Mouse (Mus musculus): ENCODE results near the gene Gm813. TPM values are rescaled to one million over a fixed set of nuclear protein-coding genes. Genes with fewer than 3 reads are reported as not detected.
"Not testable (repeated sequence)": the region's sequence is repeated elsewhere in the genome, so short reads cannot be mapped to it uniquely, and the experiment has no call there.

Gene Gm813
- polyA plus RNA-seq (2014; fragmentation: Nextera tagmentation; extraction: Ambion mirVana): not detected in 2 replicates

DNA sequence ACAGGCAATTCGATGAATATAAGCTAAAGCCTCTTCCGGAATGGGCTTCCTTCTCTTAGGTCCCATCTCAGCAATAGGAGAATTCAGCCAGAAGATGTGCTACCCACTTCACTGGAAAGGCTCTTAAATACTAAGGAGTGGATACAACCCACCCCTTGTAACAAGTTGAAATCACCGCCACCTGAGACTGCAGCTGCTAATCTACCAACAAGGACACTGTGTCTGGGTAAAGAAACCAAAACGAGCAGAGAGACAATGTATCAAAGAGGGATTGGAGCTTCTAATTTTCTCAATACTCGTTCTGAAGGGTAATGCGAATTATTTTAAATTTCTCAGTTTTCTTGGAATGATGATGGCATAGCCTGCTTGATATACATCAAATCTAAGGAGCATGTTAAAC lies at the start of gene Gm813:
TSS of gene Gm813 (minus strand) at position 101 of the 400 bp plus-strand sequence.
- no peak within 1 kb of the TSS for H3K4me3 ChIP-seq (ENCODE audit: low read depth, low read length)
- no peak within 1 kb of the TSS for H3K4me2 ChIP-seq (ENCODE audit: low read depth, severe bottlenecking)
- DNase-seq (ENCODE audit: low spot score): no peak
- no peak within 1 kb of the TSS for H3K9ac ChIP-seq (ENCODE audit: low read length)
- no peaks in the 10 kb centered on the region for H3K36me3 ChIP-seq (ENCODE audit: control insufficient read depth, insufficient read depth, low read length)
- 89% methylated on average over 6 of the region's 6 CpGs for WGBS
- no peaks in the 10 kb centered on the region for H3K4me1 ChIP-seq (ENCODE audit: control insufficient read depth, insufficient read depth, low read length)
- ATAC-seq (ENCODE audit: insufficient number of reproducible peaks, low FRiP score, low TSS enrichment, low read depth): no peak
- H3K27ac ChIP-seq (replicated peaks; ENCODE audit: low read depth, low read length): no peak within 1 kb of the TSS
- H3K27me3 ChIP-seq (ENCODE audit: control insufficient read depth, insufficient read depth, low read length): no peaks in the 10 kb centered on the region
- H3K9me3 ChIP-seq (ENCODE audit: control insufficient read depth, low read length): no peaks in the 10 kb centered on the region

DNA sequence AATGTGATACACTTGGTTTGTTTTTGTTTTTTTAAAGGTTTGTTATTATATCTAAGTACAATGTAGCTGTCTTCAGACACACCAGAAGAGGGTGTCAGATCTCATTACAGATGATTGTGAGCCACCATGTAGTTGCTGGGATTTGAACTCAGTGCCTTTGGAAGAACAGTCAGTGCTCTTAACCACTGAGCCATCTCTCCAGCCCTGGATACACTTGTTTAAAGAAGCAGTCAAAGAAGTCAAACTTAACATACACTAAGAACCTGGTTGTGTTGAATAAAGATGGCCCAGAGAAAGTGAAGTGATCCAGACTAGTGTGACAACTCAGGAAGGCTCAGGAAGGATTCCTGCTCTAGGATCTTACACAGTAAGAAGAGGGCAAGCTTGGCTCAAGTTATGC lies 48.4 kb upstream of the Gm813 start:
- not testable (repeated sequence) for H3K9me3 ChIP-seq (ENCODE audit: control insufficient read depth, low read length); H3K36me3 ChIP-seq (ENCODE audit: control insufficient read depth, insufficient read depth, low read length); H3K9ac ChIP-seq (ENCODE audit: low read length); ATAC-seq (ENCODE audit: insufficient number of reproducible peaks, low FRiP score, low TSS enrichment, low read depth); DNase-seq (ENCODE audit: low spot score); H3K27me3 ChIP-seq (ENCODE audit: control insufficient read depth, insufficient read depth, low read length); H3K4me1 ChIP-seq (ENCODE audit: control insufficient read depth, insufficient read depth, low read length); H3K27ac ChIP-seq (replicated peaks; ENCODE audit: low read depth, low read length); H3K4me3 ChIP-seq (ENCODE audit: low read depth, low read length); H3K4me2 ChIP-seq (ENCODE audit: low read depth, severe bottlenecking)

DNA sequence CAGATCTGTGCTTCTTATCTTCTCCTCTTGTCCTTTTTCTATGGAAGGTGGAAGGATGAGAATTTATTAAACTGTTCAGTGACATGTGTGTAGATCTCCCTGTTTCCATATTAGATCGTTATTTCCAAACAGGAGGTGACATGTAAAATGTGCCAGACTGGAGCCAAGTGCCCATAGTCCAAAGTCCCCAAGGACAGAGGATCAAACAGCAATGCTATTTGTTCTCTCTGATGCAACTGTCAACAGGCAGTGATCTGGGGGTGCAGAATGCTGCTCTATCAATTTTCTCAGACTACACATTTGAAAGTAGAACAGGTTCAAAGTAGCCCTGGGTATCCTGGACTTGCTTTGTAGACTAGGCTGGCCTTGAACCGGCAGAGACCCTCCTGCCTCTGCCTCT lies 47.0 kb upstream of the Gm813 start:
- ATAC-seq (ENCODE audit: insufficient number of reproducible peaks, low FRiP score, low TSS enrichment, low read depth) (no peak), DNase-seq (ENCODE audit: low spot score) (peak; percentile 14)
- no peaks in the 10 kb centered on the region for H3K9me3 ChIP-seq (ENCODE audit: control insufficient read depth, low read length)
- no peak overlapping the region for H3K27ac ChIP-seq (replicated peaks; ENCODE audit: low read depth, low read length)
- H3K27me3 ChIP-seq (ENCODE audit: control insufficient read depth, insufficient read depth, low read length): no peaks in the 10 kb centered on the region
- no peak overlapping the region for H3K9ac ChIP-seq (ENCODE audit: low read length)
- no peak overlapping the region for H3K4me2 ChIP-seq (ENCODE audit: low read depth, severe bottlenecking)
- WGBS: 87% methylated on average over 2 of the region's 2 CpGs
- no peaks in the 10 kb centered on the region for H3K36me3 ChIP-seq (ENCODE audit: control insufficient read depth, insufficient read depth, low read length)
- no peak overlapping the region for H3K4me3 ChIP-seq (ENCODE audit: low read depth, low read length)
- H3K4me1 ChIP-seq (ENCODE audit: control insufficient read depth, insufficient read depth, low read length): no peaks in the 10 kb centered on the region

DNA sequence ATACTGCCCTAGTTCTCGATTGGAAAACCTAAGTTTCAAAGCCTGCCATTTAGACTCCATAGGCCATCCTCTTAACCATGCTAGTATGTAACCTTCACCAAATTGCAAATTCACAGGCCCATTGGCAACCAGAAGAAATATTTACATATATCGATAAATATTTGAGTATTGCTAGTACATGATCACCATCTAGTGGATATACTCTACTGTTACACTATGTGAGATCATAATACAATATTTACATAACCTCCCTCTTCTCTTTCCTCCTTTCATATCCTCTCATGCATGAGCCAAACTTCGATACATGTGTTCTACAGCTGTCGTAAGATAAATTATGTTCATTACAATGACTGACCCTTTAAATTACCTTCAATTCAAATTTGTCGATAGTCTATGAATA lies 46.2 kb upstream of the Gm813 start:
- Histone ChIP-seq H3K4me1 (ENCODE audit: control insufficient read depth, insufficient read depth, low read length) (no peaks in the 10 kb centered on the region), H3K4me2 (ENCODE audit: low read depth, severe bottlenecking) (no peak overlapping the region), H3K36me3 (ENCODE audit: control insufficient read depth, insufficient read depth, low read length) (no peaks in the 10 kb centered on the region), H3K27me3 (ENCODE audit: control insufficient read depth, insufficient read depth, low read length) (no peaks in the 10 kb centered on the region), H3K9ac (ENCODE audit: low read length) (no peak overlapping the region), H3K9me3 (ENCODE audit: control insufficient read depth, low read length) (no peaks in the 10 kb centered on the region), H3K4me3 (ENCODE audit: low read depth, low read length) (no peak overlapping the region), H3K27ac (replicated peaks; ENCODE audit: low read depth, low read length) (no peak overlapping the region)
- WGBS: 81% methylated on average over 5 of the region's 5 CpGs
- DNase-seq (ENCODE audit: low spot score): no peak
- ATAC-seq (ENCODE audit: insufficient number of reproducible peaks, low FRiP score, low TSS enrichment, low read depth): no peak

- DNase-seq (ENCODE audit: low spot score) (no peak), ATAC-seq (ENCODE audit: insufficient number of reproducible peaks, low FRiP score, low TSS enrichment, low read depth) (no peak)
- no peak overlapping the region for H3K27ac ChIP-seq (replicated peaks; ENCODE audit: low read depth, low read length)
- no peak overlapping the region for H3K9ac ChIP-seq (ENCODE audit: low read length)
- no peak overlapping the region for H3K4me3 ChIP-seq (ENCODE audit: low read depth, low read length)
- no peaks in the 10 kb centered on the region for H3K36me3 ChIP-seq (ENCODE audit: control insufficient read depth, insufficient read depth, low read length)
- H3K4me1 ChIP-seq (ENCODE audit: control insufficient read depth, insufficient read depth, low read length): no peaks in the 10 kb centered on the region
- no peaks in the 10 kb centered on the region for H3K27me3 ChIP-seq (ENCODE audit: control insufficient read depth, insufficient read depth, low read length)
- no peak overlapping the region for H3K4me2 ChIP-seq (ENCODE audit: low read depth, severe bottlenecking)
- no peaks in the 10 kb centered on the region for H3K9me3 ChIP-seq (ENCODE audit: control insufficient read depth, low read length)
Observed at GRCm38 (mm10) chr16:58662287-58662791, 45.6 kb upstream of the Gm813 start.

- Histone ChIP-seq H3K9ac (ENCODE audit: low read length) (no peak overlapping the region), H3K4me3 (ENCODE audit: low read depth, low read length) (no peak overlapping the region), H3K4me2 (ENCODE audit: low read depth, severe bottlenecking) (no peak overlapping the region), H3K36me3 (ENCODE audit: control insufficient read depth, insufficient read depth, low read length) (no peaks in the 10 kb centered on the region), H3K4me1 (ENCODE audit: control insufficient read depth, insufficient read depth, low read length) (no peaks in the 10 kb centered on the region), H3K27ac (replicated peaks; ENCODE audit: low read depth, low read length) (no peak overlapping the region), H3K27me3 (ENCODE audit: control insufficient read depth, insufficient read depth, low read length) (no peaks in the 10 kb centered on the region), H3K9me3 (ENCODE audit: control insufficient read depth, low read length) (no peaks in the 10 kb centered on the region)
- DNase-seq (ENCODE audit: low spot score): no peak
- ATAC-seq (ENCODE audit: insufficient number of reproducible peaks, low FRiP score, low TSS enrichment, low read depth): no peak
- 75% methylated on average over 5 of the region's 5 CpGs for WGBS
Observed at GRCm38 (mm10) chr16:58661826-58662225, 45.0 kb upstream of the Gm813 start.

- DNase-seq (ENCODE audit: low spot score): no peak
- no peaks in the 10 kb centered on the region for H3K27me3 ChIP-seq (ENCODE audit: control insufficient read depth, insufficient read depth, low read length)
- no peak overlapping the region for H3K9ac ChIP-seq (ENCODE audit: low read length)
- H3K4me1 ChIP-seq (ENCODE audit: control insufficient read depth, insufficient read depth, low read length): no peaks in the 10 kb centered on the region
- no peaks in the 10 kb centered on the region for H3K36me3 ChIP-seq (ENCODE audit: control insufficient read depth, insufficient read depth, low read length)
- no peak overlapping the region for H3K4me2 ChIP-seq (ENCODE audit: low read depth, severe bottlenecking)
- H3K4me3 ChIP-seq (ENCODE audit: low read depth, low read length): no peak overlapping the region
- WGBS: 87% methylated on average over 6 of the region's 6 CpGs
- H3K27ac ChIP-seq (replicated peaks; ENCODE audit: low read depth, low read length): no peak overlapping the region
- no peak for ATAC-seq (ENCODE audit: insufficient number of reproducible peaks, low FRiP score, low TSS enrichment, low read depth)
- H3K9me3 ChIP-seq (ENCODE audit: control insufficient read depth, low read length): no peaks in the 10 kb centered on the region
Observed at GRCm38 (mm10) chr16:58658668-58659067, 41.9 kb upstream of the Gm813 start.

DNA sequence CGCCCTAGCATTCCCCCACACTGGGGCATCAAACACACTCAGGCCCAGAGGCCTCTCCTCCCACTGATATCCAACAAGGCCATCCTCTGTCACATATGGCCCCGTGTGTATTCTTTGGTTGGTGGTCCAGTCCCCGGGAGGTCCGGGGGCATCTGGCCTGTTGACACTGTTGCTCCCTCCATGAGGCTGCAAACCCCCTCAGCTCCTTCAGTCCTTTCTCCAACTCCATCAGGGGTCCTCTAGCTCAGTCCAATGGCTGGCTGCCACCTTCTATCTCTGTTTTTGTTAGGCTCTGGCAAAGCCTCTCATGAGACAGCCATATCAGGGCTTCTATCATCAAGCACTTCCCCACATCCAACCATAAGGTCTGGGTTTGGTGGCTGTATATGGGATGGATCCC lies 39.7 kb upstream of the Gm813 start:
- DNase-seq (ENCODE audit: low spot score) (no peak), ATAC-seq (ENCODE audit: insufficient number of reproducible peaks, low FRiP score, low TSS enrichment, low read depth) (no peak)
- no peaks in the 10 kb centered on the region for H3K27me3 ChIP-seq (ENCODE audit: control insufficient read depth, insufficient read depth, low read length)
- no peaks in the 10 kb centered on the region for H3K9me3 ChIP-seq (ENCODE audit: control insufficient read depth, low read length)
- no peak overlapping the region for H3K4me3 ChIP-seq (ENCODE audit: low read depth, low read length)
- no peak overlapping the region for H3K9ac ChIP-seq (ENCODE audit: low read length)
- H3K4me2 ChIP-seq (ENCODE audit: low read depth, severe bottlenecking): no peak overlapping the region
- 86% methylated on average over 4 of the region's 4 CpGs for WGBS
- H3K36me3 ChIP-seq (ENCODE audit: control insufficient read depth, insufficient read depth, low read length): no peaks in the 10 kb centered on the region
- no peaks in the 10 kb centered on the region for H3K4me1 ChIP-seq (ENCODE audit: control insufficient read depth, insufficient read depth, low read length)
- H3K27ac ChIP-seq (replicated peaks; ENCODE audit: low read depth, low read length): no peak overlapping the region

GRCm38 (mm10) chr16:58655751-58656150 lies 39.0 kb upstream of the Gm813 start:
- H3K9me3 ChIP-seq (ENCODE audit: control insufficient read depth, low read length): no peaks in the 10 kb centered on the region
- no peak overlapping the region for H3K4me2 ChIP-seq (ENCODE audit: low read depth, severe bottlenecking)
- no peak overlapping the region for H3K4me3 ChIP-seq (ENCODE audit: low read depth, low read length)
- ATAC-seq (ENCODE audit: insufficient number of reproducible peaks, low FRiP score, low TSS enrichment, low read depth): no peak
- no peak overlapping the region for H3K27ac ChIP-seq (replicated peaks; ENCODE audit: low read depth, low read length)
- no peaks in the 10 kb centered on the region for H3K36me3 ChIP-seq (ENCODE audit: control insufficient read depth, insufficient read depth, low read length)
- DNase-seq (ENCODE audit: low spot score): no peak
- H3K9ac ChIP-seq (ENCODE audit: low read length): no peak overlapping the region
- no peaks in the 10 kb centered on the region for H3K27me3 ChIP-seq (ENCODE audit: control insufficient read depth, insufficient read depth, low read length)
- no peaks in the 10 kb centered on the region for H3K4me1 ChIP-seq (ENCODE audit: control insufficient read depth, insufficient read depth, low read length)

Data from limb, embryonic 11.5 days (tissue).